Mouse (Mus musculus) cerebellum, adult 2 months (tissue): Measurements from ENCODE around the gene Tmem248.

Experiments
- CTCF ChIP-seq: fragments of 200-500 bp; IDR thresholded peaks from 2 replicates; pipeline ENCODE4 v1.5.1; 2011; ENCODE audit warnings: low read depth, mild to moderate bottlenecking, control low read depth, low read length, moderate library complexity, borderline replicate concordance; ENCODE audit not compliant: insufficient read depth
- POLR2A ChIP-seq: fragments of 200-500 bp; IDR thresholded peaks from 2 replicates; pipeline ENCODE4 v1.6.1; 2011; ENCODE audit warnings: low read length, control low read depth, borderline replicate concordance; ENCODE audit not compliant: insufficient read depth

DNA sequence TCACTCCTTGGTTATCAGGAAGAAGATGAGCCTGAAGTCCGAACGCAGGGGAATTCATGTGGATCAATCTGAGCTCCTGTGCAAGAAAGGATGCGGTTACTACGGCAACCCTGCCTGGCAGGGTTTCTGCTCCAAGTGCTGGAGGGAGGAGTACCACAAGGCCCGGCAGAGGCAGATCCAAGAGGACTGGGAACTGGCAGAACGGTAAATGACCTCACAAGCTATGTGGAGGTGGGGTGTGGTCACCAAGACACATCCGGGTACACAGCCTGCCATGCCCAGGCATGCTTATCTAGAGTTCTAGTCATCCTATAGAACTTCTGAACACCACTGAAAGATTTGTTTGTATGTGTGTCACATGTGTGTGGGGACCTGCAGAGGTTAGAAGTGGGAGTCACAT is 29.5 kb upstream of the Tmem248 start:
- TF ChIP-seq CTCF = no peak
- TF ChIP-seq POLR2A = no peak
